Mouse (Mus musculus) liver, embryonic 16.5 days (tissue): ENCODE measurements around the gene Snx13. TPM values are rescaled to one million over a fixed set of nuclear protein-coding genes. Genes with fewer than 3 reads are reported as not detected.

Experiments used
- ATAC-seq: fragments of 200-750 bp; cut with Nextera tagmentation; 2 replicates; pipeline ENCODE4 v1.8.0; 2017; ENCODE audit warnings: low read depth, mild to moderate bottlenecking, moderate number of reproducible peaks, moderate library complexity
- H3K27ac ChIP-seq: fragments of 300-500 bp; sonication (generic); 2 replicates; pipeline ENCODE4 v1.5.1; 2014; ENCODE audit warnings: mild to moderate bottlenecking, low read length
- H3K27me3 ChIP-seq: fragments of 300-500 bp; sonication (generic); 2 replicates; pipeline ENCODE4 v1.6.1; 2014; ENCODE audit warnings: low read depth, low read length, mixed read lengths; ENCODE audit not compliant: control insufficient read depth, insufficient read depth
- H3K36me3 ChIP-seq: fragments of 300-500 bp; sonication (generic); 2 replicates; pipeline ENCODE4 v1.6.1; 2014; ENCODE audit warnings: mild to moderate bottlenecking; ENCODE audit not compliant: control insufficient read depth, insufficient read depth
- H3K4me1 ChIP-seq: fragments of 300-500 bp; sonication (generic); 2 replicates; pipeline ENCODE4 v1.6.1; 2014; ENCODE audit warnings: low read depth, low read length, mixed read lengths; ENCODE audit not compliant: control insufficient read depth
- H3K4me2 ChIP-seq: fragments of 300-500 bp; sonication (generic); 2 replicates; pipeline ENCODE4 v1.6.1; 2014; ENCODE audit warnings: low read depth, low read length, mixed read lengths
- H3K4me3 ChIP-seq: fragments of 300-500 bp; sonication (generic); 2 replicates; pipeline ENCODE4 v1.5.1; 2014; ENCODE audit warnings: low read depth, mild to moderate bottlenecking, low read length
- H3K9ac ChIP-seq: fragments of 300-500 bp; sonication (generic); 2 replicates; pipeline ENCODE4 v1.6.1; 2014; ENCODE audit warnings: low read depth, low read length
- H3K9me3 ChIP-seq: fragments of 300-500 bp; sonication (generic); replicated peaks from 2 replicates; pipeline ENCODE4 v1.6.1; 2016; ENCODE audit warnings: low read length; ENCODE audit not compliant: control insufficient read depth
- WGBS: fragments of 180-500 bp; shearing (Covaris S2); extraction: QIAGEN DNeasy Blood & Tissue Kit; methylation state at CpG from one replicate; pipeline ENCODE4 v1.1.7; 2014; ENCODE audit not compliant: insufficient replicate concordance; 5-methylcytosine and 5-hydroxymethylcytosine counted together
- polyA plus RNA-seq: library from polyadenylated mRNA; unstranded; fragments of >200 nt; fragmentation: Nextera tagmentation; extraction: Ambion mirVana; gene quantifications from 2 replicates; pipeline ENCODE4 v1.2.1, GENCODE M21; 2015

Snx13 gene
- polyA plus RNA-seq, 1 experiment from 2014 or later = 8.6 TPM

DNA sequence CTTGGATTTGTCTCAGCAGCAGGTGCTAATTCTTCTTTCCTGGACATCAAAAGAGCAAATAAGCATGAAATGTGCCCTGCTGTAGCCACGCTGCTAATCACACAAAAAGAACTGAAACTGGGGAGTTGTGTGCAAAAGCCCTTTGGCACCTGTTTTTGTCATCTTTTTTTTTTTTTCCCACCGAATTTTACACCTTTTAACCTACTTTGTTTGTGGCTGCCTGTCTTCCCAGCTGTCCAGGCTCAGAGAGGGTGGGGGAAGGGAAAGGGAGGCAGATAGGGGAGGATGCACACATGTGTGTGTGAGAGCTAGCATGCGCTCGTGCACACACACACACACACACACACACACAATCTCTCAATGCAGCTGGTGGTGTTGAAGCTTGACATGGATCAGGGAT, 110.3 kb downstream of the Snx13 start:
- no peak for ATAC-seq
- Histone ChIP-seq H3K4me2 (no peak overlapping the region), H3K27me3 (no peaks in the 10 kb centered on the region), H3K36me3 (no peaks in the 10 kb centered on the region), H3K9me3 (no peaks in the 10 kb centered on the region), H3K4me3 (no peak overlapping the region), H3K9ac (no peak overlapping the region), H3K27ac (no peak overlapping the region), H3K4me1 (no peaks in the 10 kb centered on the region)
- 57% methylated on average over 4 of the region's 4 CpGs for WGBS

GRCm38 (mm10) chr12:35161690-35162089, 114.7 kb downstream of the Snx13 start:
- Histone ChIP-seq H3K27me3 (no peaks in the 10 kb centered on the region), H3K4me2 (no peak overlapping the region), H3K4me3 (no peak overlapping the region), H3K9me3 (no peaks in the 10 kb centered on the region), H3K4me1 (no peaks in the 10 kb centered on the region), H3K36me3 (no peaks in the 10 kb centered on the region), H3K9ac (no peak overlapping the region), H3K27ac (no peak overlapping the region)
- no peak for ATAC-seq
- 50% methylated on average over 4 of the region's 4 CpGs for WGBS

DNA sequence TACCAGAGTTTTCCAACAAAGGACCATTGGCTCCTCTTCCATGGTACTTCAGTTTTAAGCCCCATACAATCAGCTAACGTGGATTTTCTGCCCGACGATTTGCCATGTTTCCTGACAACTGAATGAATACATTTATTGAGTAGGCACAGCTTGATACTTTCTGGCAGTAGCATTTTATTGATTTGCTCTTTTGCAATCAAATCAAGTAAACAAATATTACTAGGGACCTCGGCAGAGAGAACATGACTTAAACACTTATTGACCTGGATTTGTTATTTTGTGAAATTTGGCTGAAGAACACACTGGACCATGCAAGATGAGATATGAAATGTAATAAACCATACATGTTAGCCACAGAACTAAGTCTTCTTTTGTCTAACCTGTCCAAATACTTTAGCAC, 123.3 kb downstream of the Snx13 start:
- ATAC-seq = no peak
- WGBS = 64% methylated on average over 4 of the region's 4 CpGs

DNA sequence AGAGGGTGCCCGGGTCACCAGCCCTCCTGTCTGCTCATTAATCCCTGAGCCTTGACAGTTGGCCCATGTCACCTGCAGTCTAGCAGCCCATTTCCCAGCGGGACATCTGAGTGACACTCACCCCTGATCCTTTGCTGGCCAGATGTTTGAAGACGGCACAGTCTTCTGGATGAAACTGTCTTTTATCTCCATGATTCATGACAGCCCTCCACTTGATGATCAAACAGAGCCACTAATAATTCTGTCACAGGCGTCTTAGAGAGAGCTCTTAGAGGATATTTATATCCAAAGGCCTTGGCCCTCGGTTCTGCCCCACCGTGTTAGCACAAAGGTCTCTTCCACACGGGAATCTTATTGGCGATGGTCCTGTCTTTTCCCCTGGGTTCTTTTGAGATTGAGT, 129.0 kb downstream of the Snx13 start:
- Histone ChIP-seq H3K27me3 (no peaks in the 10 kb centered on the region), H3K4me1 (no peaks in the 10 kb centered on the region), H3K4me2 (no peak overlapping the region), H3K27ac (no peak overlapping the region), H3K9me3 (no peaks in the 10 kb centered on the region), H3K36me3 (no peaks in the 10 kb centered on the region), H3K4me3 (no peak overlapping the region), H3K9ac (no peak overlapping the region)
- 54% methylated on average over 8 of the region's 8 CpGs for WGBS
- ATAC-seq = no peak

More for the DNA sequence above, 123.3 kb downstream of the Snx13 start:
- H3K36me3 ChIP-seq = no peaks in the 10 kb centered on the region
- no peaks in the 10 kb centered on the region for H3K9me3 ChIP-seq
- no peak overlapping the region for H3K27ac ChIP-seq
- H3K9ac ChIP-seq = no peak overlapping the region
- H3K4me3 ChIP-seq = no peak overlapping the region
- no peaks in the 10 kb centered on the region for H3K4me1 ChIP-seq
- H3K4me2 ChIP-seq = no peak overlapping the region
- no peaks in the 10 kb centered on the region for H3K27me3 ChIP-seq

DNA sequence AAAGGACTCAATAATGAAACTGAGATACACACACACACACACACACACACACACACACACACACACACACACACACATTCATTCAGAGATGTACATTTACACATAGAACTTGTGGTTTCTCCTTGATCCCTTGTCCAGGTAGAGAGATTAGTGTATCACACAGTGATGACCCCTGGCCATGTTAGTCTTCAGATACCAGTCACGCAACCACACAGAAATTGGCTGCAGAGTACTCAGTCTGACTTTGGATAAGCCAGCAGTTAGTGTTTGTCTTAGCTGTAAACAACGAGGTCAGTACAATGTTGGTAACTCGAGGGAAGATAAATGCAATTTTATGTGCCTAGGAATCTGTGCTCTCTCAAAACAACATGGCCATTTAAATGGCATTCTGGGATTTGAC, 129.6 kb downstream of the Snx13 start:
- Histone ChIP-seq H3K27me3 (no peaks in the 10 kb centered on the region), H3K36me3 (no peaks in the 10 kb centered on the region), H3K4me1 (no peaks in the 10 kb centered on the region), H3K9me3 (no peaks in the 10 kb centered on the region), H3K9ac (no peak overlapping the region), H3K4me2 (no peak overlapping the region), H3K4me3 (no peak overlapping the region), H3K27ac (no peak overlapping the region)
- ATAC-seq = no peak
- WGBS = 48% methylated on average over 3 of the region's 3 CpGs

- ATAC-seq = no peak
- no peaks in the 10 kb centered on the region for H3K27me3 ChIP-seq
- WGBS = 5% methylated on average over 3 of the region's 3 CpGs
- no peak overlapping the region for H3K4me2 ChIP-seq
- H3K4me3 ChIP-seq = no peak overlapping the region
- no peak overlapping the region for H3K27ac ChIP-seq
- H3K4me1 ChIP-seq = no peaks in the 10 kb centered on the region
- H3K9ac ChIP-seq = no peak overlapping the region
- H3K36me3 ChIP-seq = no peaks in the 10 kb centered on the region
- H3K9me3 ChIP-seq = no peaks in the 10 kb centered on the region
Measured at GRCm38 (mm10) chr12:35182675-35183074, 135.7 kb downstream of the Snx13 start.

DNA sequence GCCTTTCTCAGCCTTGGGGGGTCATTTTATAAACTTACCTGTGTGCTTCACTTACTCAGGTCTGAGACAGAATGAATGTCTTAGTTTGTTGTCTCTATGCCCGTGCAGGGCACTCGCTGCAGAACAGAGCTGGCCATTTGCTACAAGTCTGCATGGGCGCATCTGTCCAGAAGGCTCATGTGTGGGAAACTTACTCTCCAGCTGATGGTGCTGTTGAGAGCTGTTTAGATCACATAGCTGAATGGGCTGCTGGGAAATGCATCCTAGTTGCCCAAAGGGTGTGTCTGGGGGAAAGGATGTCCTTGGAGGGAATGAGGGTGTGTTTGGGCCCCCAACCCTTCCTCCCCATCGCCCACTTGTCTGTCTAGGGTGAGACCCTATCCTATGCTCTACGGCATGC, 137.3 kb downstream of the Snx13 start:
- no peak overlapping the region for H3K4me3 ChIP-seq
- 59% methylated on average over 5 of the region's 5 CpGs for WGBS
- ATAC-seq = no peak

GRCm38 (mm10) chr12:35191698-35192425, 144.9 kb downstream of the Snx13 start:
- no peak overlapping the region for H3K9ac ChIP-seq
- H3K4me2 ChIP-seq = no peak overlapping the region
- ATAC-seq = no peak
- no peak overlapping the region for H3K4me3 ChIP-seq
- H3K4me1 ChIP-seq = no peaks in the 10 kb centered on the region
- 51% methylated on average over 17 of the region's 17 CpGs for WGBS
- no peak overlapping the region for H3K27ac ChIP-seq
- no peaks in the 10 kb centered on the region for H3K9me3 ChIP-seq
- no peaks in the 10 kb centered on the region for H3K27me3 ChIP-seq
- no peaks in the 10 kb centered on the region for H3K36me3 ChIP-seq

More for the DNA sequence above, 137.3 kb downstream of the Snx13 start:
- Histone ChIP-seq H3K27ac (no peak overlapping the region), H3K9ac (no peak overlapping the region), H3K27me3 (no peaks in the 10 kb centered on the region), H3K9me3 (no peaks in the 10 kb centered on the region), H3K4me2 (no peak overlapping the region), H3K4me1 (no peaks in the 10 kb centered on the region), H3K36me3 (no peaks in the 10 kb centered on the region)

DNA sequence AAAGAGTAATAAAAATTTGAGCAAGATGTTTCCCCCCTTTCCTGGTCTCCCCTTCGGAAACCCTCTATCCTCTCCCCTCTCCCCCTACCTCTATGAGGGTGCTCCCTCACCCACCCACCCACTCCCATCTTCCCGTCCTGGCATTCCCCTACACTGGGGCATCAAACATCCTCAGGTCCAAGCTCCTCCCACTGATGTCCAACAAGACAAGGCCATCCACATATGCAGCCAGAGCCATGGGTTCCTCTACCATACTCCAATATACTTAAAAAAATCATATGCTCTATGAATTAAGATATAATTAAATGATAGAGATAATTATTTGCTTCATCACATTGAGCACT, 145.4 kb downstream of the Snx13 start:
- Histone ChIP-seq H3K27me3 (no peaks in the 10 kb centered on the region), H3K9ac (no peak overlapping the region), H3K4me3 (no peak overlapping the region), H3K4me1 (no peaks in the 10 kb centered on the region), H3K9me3 (no peaks in the 10 kb centered on the region), H3K27ac (no peak overlapping the region), H3K4me2 (no peak overlapping the region), H3K36me3 (no peaks in the 10 kb centered on the region)
- WGBS = 19% methylated on average over 2 of the region's 2 CpGs
- ATAC-seq = no peak
